Mouse (Mus musculus) lung, embryonic 14.5 days (tissue): Measurements from ENCODE around the gene Bglap2. TPM values are rescaled to one million over a fixed set of nuclear protein-coding genes. Genes with fewer than 3 reads are reported as not detected.
"Not testable (repeated sequence)": the region's sequence is repeated elsewhere in the genome, so short reads cannot be mapped to it uniquely, and the experiment has no call there.

ENCODE experiments used
- ATAC-seq: fragments of 200-750 bp; cut with Nextera tagmentation; 2 replicates; pipeline ENCODE4 v1.8.0; 2017; ENCODE audit warnings: mild to moderate bottlenecking, moderate TSS enrichment, moderate library complexity; ENCODE audit not compliant: insufficient read depth
- DNase-seq: peaks from one replicate; pipeline ENCODE4 v3.0.0-alpha.2; 2015
- H3K27ac ChIP-seq: fragments of 300-500 bp; sonication (generic); 2 replicates; pipeline ENCODE4 v1.5.1; 2014; ENCODE audit warnings: low read depth, mild to moderate bottlenecking, moderate library complexity
- H3K27me3 ChIP-seq: fragments of 300-500 bp; sonication (generic); 2 replicates; pipeline ENCODE4 v1.6.1; 2014; ENCODE audit warnings: low read length, control low read depth; ENCODE audit not compliant: insufficient read depth
- H3K36me3 ChIP-seq: fragments of 300-500 bp; sonication (generic); 2 replicates; pipeline ENCODE4 v1.6.1; 2014; ENCODE audit warnings: control low read depth; ENCODE audit not compliant: insufficient read depth
- H3K4me1 ChIP-seq: fragments of 300-500 bp; sonication (generic); 2 replicates; pipeline ENCODE4 v1.6.1; 2014; ENCODE audit warnings: antibody characterized with exemption, control low read depth; ENCODE audit not compliant: insufficient read depth
- H3K4me2 ChIP-seq: fragments of 300-500 bp; sonication (generic); 2 replicates; pipeline ENCODE4 v1.6.1; 2014; ENCODE audit warnings: mild to moderate bottlenecking
- H3K4me3 ChIP-seq: fragments of 300-500 bp; sonication (generic); 2 replicates; pipeline ENCODE4 v1.5.1; 2014; ENCODE audit warnings: low read depth, low read length
- H3K9ac ChIP-seq: fragments of 300-500 bp; sonication (generic); 2 replicates; pipeline ENCODE4 v1.6.1; 2014
- H3K9me3 ChIP-seq: fragments of 300-500 bp; sonication (generic); 2 replicates; pipeline ENCODE4 v1.6.1; 2016; ENCODE audit warnings: low read depth, low read length, control low read depth
- CTCF ChIP-seq: IDR thresholded peaks from 2 replicates; pipeline ENCODE4 v1.5.1; 2016; ENCODE audit warnings: antibody characterized with exemption, low read depth
- WGBS: fragments of 180-500 bp; shearing (Covaris S2); extraction: QIAGEN DNeasy Blood & Tissue Kit; methylation state at CpG from one replicate; pipeline ENCODE4 v1.1.7; 2014; 5-methylcytosine and 5-hydroxymethylcytosine counted together
- polyA plus RNA-seq: library from polyadenylated mRNA; unstranded; fragments of >200 nt; fragmentation: Nextera tagmentation; extraction: Ambion mirVana; gene quantifications from 2 replicates; pipeline ENCODE4 v1.2.1, GENCODE M21; 2014

Gene Bglap2
- polyA plus RNA-seq, 1 experiment from 2014 or later = not detected

GRCm38 (mm10) chr3:88393776-88394375 is 15.4 kb upstream of the Bglap2 start:
- Histone ChIP-seq H3K27me3 (no peaks in the 10 kb centered on the region), H3K9ac (no peak overlapping the region), H3K4me2 (no peak overlapping the region), H3K27ac (no peak overlapping the region), H3K36me3 (peaks cover 41% of the 10 kb centered on the region), H3K4me3 (no peak overlapping the region), H3K4me1 (no peaks in the 10 kb centered on the region), H3K9me3 (no peaks in the 10 kb centered on the region)
- 86% methylated on average over 9 of the region's 9 CpGs for WGBS
- ATAC-seq (no peak), DNase-seq (no peak)
- TF ChIP-seq CTCF = no peak

- Histone ChIP-seq H3K4me1 (no peaks in the 10 kb centered on the region), H3K9me3 (no peaks in the 10 kb centered on the region), H3K27ac (no peak within 1 kb of the TSS), H3K4me2 (no peak within 1 kb of the TSS), H3K27me3 (no peaks in the 10 kb centered on the region), H3K4me3 (no peak within 1 kb of the TSS), H3K9ac (no peak within 1 kb of the TSS), H3K36me3 (no peaks in the 10 kb centered on the region)
- 74% methylated on average over 5 of the region's 5 CpGs for WGBS
- no peak for DNase-seq
- ATAC-seq = no peak
- no peak for TF ChIP-seq CTCF
Observed at GRCm38 (mm10) chr3:88384364-88384763, 5.9 kb upstream of the Bglap2 start, which contains the start of gene Bglap. Gene Bglap, minus strand, starts transcription at chr3:88384464.

GRCm38 (mm10) chr3:88382383-88382782 is 3.9 kb upstream of the Bglap2 start:
- not testable (repeated sequence) for DNase-seq, H3K27ac ChIP-seq, H3K36me3 ChIP-seq, H3K4me1 ChIP-seq, H3K9me3 ChIP-seq, H3K4me3 ChIP-seq, H3K27me3 ChIP-seq, H3K4me2 ChIP-seq, H3K9ac ChIP-seq
- ATAC-seq = 0 out of 2 replicates have a peak, but pooled peaks have one; percentile 29
- whole genome bisulfite sequencing = 47% methylated on average over 1 of the region's 7 CpGs

- not testable (repeated sequence) for H3K27ac ChIP-seq
Observed at GRCm38 (mm10) chr3:88381389-88382315, 3.2 kb upstream of the Bglap2 start.

GRCm38 (mm10) chr3:88376644-88377043 is 1.9 kb downstream of the Bglap2 start:
- WGBS = 18% methylated on average over 5 of the region's 7 CpGs
- not testable (repeated sequence) for H3K4me3 ChIP-seq, DNase-seq, H3K4me1 ChIP-seq, H3K27me3 ChIP-seq, H3K36me3 ChIP-seq, H3K27ac ChIP-seq, H3K9ac ChIP-seq, H3K9me3 ChIP-seq
- peak; percentile 32; the same call in 1 of the 2 replicates for ATAC-seq
- peak overlapping the region; percentile 37; the same call in 1 of the 2 replicates for H3K4me2 ChIP-seq

More at GRCm38 (mm10) chr3:88381389-88382315, 3.2 kb upstream of the Bglap2 start:
- H3K36me3 ChIP-seq, H3K9ac ChIP-seq, H3K4me3 ChIP-seq, H3K9me3 ChIP-seq, H3K4me1 ChIP-seq, H3K27me3 ChIP-seq: not testable (repeated sequence)
- H3K4me2 ChIP-seq = peak overlapping the region; percentile 48
- peak; percentile 72 for DNase-seq
- WGBS = 9% methylated on average over 17 of the region's 22 CpGs
- ATAC-seq = peak; percentile 86

- H3K27ac ChIP-seq, H3K27me3 ChIP-seq, H3K9ac ChIP-seq, H3K4me1 ChIP-seq, H3K4me3 ChIP-seq, H3K9me3 ChIP-seq, H3K36me3 ChIP-seq: not testable (repeated sequence)
- ATAC-seq = peak; percentile 92
- DNase-seq = peak; percentile 70
- peak overlapping the region; percentile 37 for H3K4me2 ChIP-seq
- 8% methylated on average over 17 of the region's 19 CpGs for WGBS
Observed at GRCm38 (mm10) chr3:88375750-88376626, 2.5 kb downstream of the Bglap2 start.

- WGBS = 90% methylated on average over 9 of the region's 9 CpGs
- not testable (repeated sequence) for H3K9ac ChIP-seq, H3K4me3 ChIP-seq, DNase-seq, H3K27ac ChIP-seq, H3K4me2 ChIP-seq, H3K36me3 ChIP-seq, ATAC-seq, H3K4me1 ChIP-seq, H3K9me3 ChIP-seq, H3K27me3 ChIP-seq
Observed at GRCm38 (mm10) chr3:88372643-88373042, 5.9 kb downstream of the Bglap2 start, which contains the start of gene Bglap3. Gene Bglap3, minus strand, starts transcription at chr3:88372743.

- not testable (repeated sequence) for ATAC-seq, H3K4me2 ChIP-seq, H3K36me3 ChIP-seq, H3K4me1 ChIP-seq, H3K4me3 ChIP-seq, H3K9me3 ChIP-seq, DNase-seq, H3K9ac ChIP-seq, H3K27ac ChIP-seq
- 60% methylated on average over 7 of the region's 7 CpGs for WGBS
- peaks cover 21% of the 10 kb centered on the region for H3K27me3 ChIP-seq
Observed at GRCm38 (mm10) chr3:88368511-88368910, 10.0 kb downstream of the Bglap2 start.

GRCm38 (mm10) chr3:88367517-88367916 is 11.0 kb downstream of the Bglap2 start:
- not testable (repeated sequence) for H3K27ac ChIP-seq, H3K9ac ChIP-seq, H3K4me2 ChIP-seq, H3K36me3 ChIP-seq, H3K4me1 ChIP-seq, DNase-seq, ATAC-seq, H3K4me3 ChIP-seq, H3K9me3 ChIP-seq
- WGBS = 46% methylated on average over 3 of the region's 7 CpGs
- H3K27me3 ChIP-seq = peaks cover 21% of the 10 kb centered on the region
